Mouse (Mus musculus) forebrain, embryonic 16.5 days (tissue): ENCODE measurements at regions not wholly inside any gene's neighbourhood (a gene's known extent, or its start where the extent isn't known, plus 50 kb on each side); places are given as distances from the start of the nearest gene placed in this dataset.
A peak's percentile ranks its signal among the peaks of the same experiment; 100 is the strongest.

Experiments used
- ATAC-seq: fragments of 200-750 bp; cut with Nextera tagmentation; 2 replicates; pipeline ENCODE4 v1.8.0; 2017; ENCODE audit warnings: mild to moderate bottlenecking, moderate library complexity
- H3K27ac ChIP-seq: fragments of 300-500 bp; sonication (generic); 2 replicates; pipeline ENCODE4 v1.5.1; 2014; ENCODE audit warnings: low read length, control low read depth
- H3K27me3 ChIP-seq: fragments of 300-500 bp; sonication (generic); replicated peaks from 2 replicates; pipeline ENCODE4 v1.6.1; 2014; ENCODE audit warnings: low read length; ENCODE audit not compliant: control insufficient read depth, insufficient read depth
- H3K36me3 ChIP-seq: fragments of 300-500 bp; sonication (generic); 2 replicates; pipeline ENCODE4 v1.6.1; 2014; ENCODE audit not compliant: control insufficient read depth, insufficient read depth
- H3K4me1 ChIP-seq: fragments of 300-500 bp; sonication (generic); replicated peaks from 2 replicates; pipeline ENCODE4 v1.6.1; 2014; ENCODE audit warnings: low read length; ENCODE audit not compliant: control insufficient read depth, insufficient read depth
- H3K4me2 ChIP-seq: fragments of 300-500 bp; sonication (generic); 2 replicates; pipeline ENCODE4 v1.6.1; 2014; ENCODE audit warnings: mild to moderate bottlenecking, low read length, control low read depth
- H3K4me3 ChIP-seq: fragments of 300-500 bp; sonication (generic); replicated peaks from 2 replicates; pipeline ENCODE4 v1.5.1; 2014; ENCODE audit warnings: mild to moderate bottlenecking, low read length, control low read depth
- H3K9ac ChIP-seq: fragments of 300-500 bp; sonication (generic); replicated peaks from 2 replicates; pipeline ENCODE4 v1.6.1; 2014; ENCODE audit warnings: low read depth, low read length, control low read depth
- H3K9me3 ChIP-seq: fragments of 300-500 bp; sonication (generic); 2 replicates; pipeline ENCODE4 v1.6.1; 2016; ENCODE audit warnings: low read length; ENCODE audit not compliant: control insufficient read depth
- WGBS: fragments of 180-500 bp; shearing (Covaris S2); extraction: QIAGEN DNeasy Blood & Tissue Kit; methylation state at CpG from one replicate; pipeline ENCODE4 v1.1.7; 2014; 5-methylcytosine and 5-hydroxymethylcytosine counted together

GRCm38 (mm10) chr19:15614648-15615561, 332.2 kb downstream of the Psat1 start:
- H3K4me2 ChIP-seq, result peak overlapping the region; percentile 5
- H3K9ac ChIP-seq, result no peak overlapping the region
- 12% methylated on average over 19 of the region's 19 CpGs for WGBS
- no peaks in the 10 kb centered on the region for H3K9me3 ChIP-seq
- H3K36me3 ChIP-seq, result no peaks in the 10 kb centered on the region
- 0 out of 2 replicates have a peak, but pooled peaks cover 4% of the 10 kb centered on the region for H3K27me3 ChIP-seq
- no peak overlapping the region for H3K4me3 ChIP-seq
- peak overlapping the region; percentile 3; the same call in 1 of the 2 replicates for H3K27ac ChIP-seq
- peak; percentile 89 for ATAC-seq
- H3K4me1 ChIP-seq, result peaks cover 17% of the 10 kb centered on the region

- Histone ChIP-seq H3K9me3 (no peaks in the 10 kb centered on the region), H3K27ac (no peak overlapping the region), H3K4me1 (peaks cover 12% of the 10 kb centered on the region), H3K27me3 (0 out of 2 replicates have a peak, but pooled peaks cover 4% of the 10 kb centered on the region), H3K36me3 (no peaks in the 10 kb centered on the region), H3K4me3 (no peak overlapping the region), H3K4me2 (no peak overlapping the region), H3K9ac (no peak overlapping the region)
- no peak for ATAC-seq
- WGBS, result 57% methylated on average over 13 of the region's 13 CpGs
These were observed 335.9 kb downstream of the Psat1 start for GRCm38 (mm10) chr19:15611137-15611758.

GRCm38 (mm10) chr19:15606440-15606839, 340.7 kb downstream of the Psat1 start:
- Histone ChIP-seq H3K9me3 (no peaks in the 10 kb centered on the region), H3K27ac (no peak overlapping the region), H3K4me1 (no peaks in the 10 kb centered on the region), H3K4me2 (no peak overlapping the region), H3K27me3 (no peaks in the 10 kb centered on the region), H3K36me3 (no peaks in the 10 kb centered on the region), H3K9ac (no peak overlapping the region), H3K4me3 (no peak overlapping the region)
- ATAC-seq, result no peak
- 85% methylated on average over 4 of the region's 4 CpGs for WGBS

- Histone ChIP-seq H3K27me3 (no peaks in the 10 kb centered on the region), H3K36me3 (no peaks in the 10 kb centered on the region), H3K9me3 (no peaks in the 10 kb centered on the region), H3K27ac (no peak overlapping the region), H3K4me3 (no peak overlapping the region), H3K4me2 (no peak overlapping the region), H3K4me1 (no peaks in the 10 kb centered on the region), H3K9ac (no peak overlapping the region)
- ATAC-seq, result no peak
- WGBS, result 75% methylated on average over 2 of the region's 2 CpGs
These were observed 354.3 kb downstream of the Psat1 start for GRCm38 (mm10) chr19:15592821-15593220.

DNA sequence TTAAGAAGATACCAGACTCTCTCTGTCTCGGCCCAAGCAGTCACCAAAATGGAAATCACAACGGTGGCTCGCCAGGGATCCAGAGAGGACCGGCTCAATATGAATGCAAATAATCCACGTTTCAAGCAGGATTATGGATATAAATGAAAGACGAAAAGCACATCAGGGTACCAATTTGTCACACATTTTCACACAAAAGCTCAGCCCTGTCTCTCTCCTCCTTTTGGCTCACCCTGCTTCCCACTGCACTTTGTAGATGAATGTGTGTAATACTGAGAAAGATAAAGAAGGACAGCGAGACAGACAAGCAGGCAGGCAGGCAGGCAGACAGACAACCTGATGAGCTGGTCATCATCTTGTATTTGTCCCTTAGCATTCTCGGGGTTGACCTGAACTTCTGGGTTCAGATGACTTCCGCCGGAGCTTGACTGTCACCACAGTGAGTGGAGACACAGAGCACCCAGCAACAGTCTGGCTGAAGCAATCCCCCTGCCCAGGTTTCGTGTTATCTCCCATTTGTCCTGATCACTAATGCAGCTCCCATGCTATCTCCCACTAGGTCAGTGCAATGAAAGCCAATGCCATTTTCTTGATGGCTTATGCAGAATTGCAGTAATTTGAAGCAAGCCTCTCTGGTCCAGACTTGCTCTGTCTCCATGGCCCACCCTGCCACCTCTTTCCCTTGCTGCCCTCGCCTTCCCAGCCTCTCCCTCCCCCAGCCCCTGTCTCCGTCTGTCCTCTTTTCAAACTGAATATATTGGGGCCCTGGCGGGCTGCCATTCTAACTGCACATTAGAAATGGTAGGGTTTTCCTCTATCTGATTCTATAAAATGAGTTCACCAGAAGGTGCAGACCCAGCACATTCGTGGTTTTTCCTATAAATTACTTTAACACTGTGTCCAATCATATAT, 363.1 kb downstream of the Psat1 start:
- no peak overlapping the region for H3K27ac ChIP-seq
- WGBS, result 52% methylated on average over 15 of the region's 15 CpGs
- ATAC-seq, result no peak
- H3K9ac ChIP-seq, result no peak overlapping the region
- H3K4me1 ChIP-seq, result peaks cover 8% of the 10 kb centered on the region
- no peak overlapping the region for H3K4me3 ChIP-seq
- H3K27me3 ChIP-seq, result no peaks in the 10 kb centered on the region
- no peaks in the 10 kb centered on the region for H3K36me3 ChIP-seq
- no peak overlapping the region for H3K4me2 ChIP-seq
- H3K9me3 ChIP-seq, result peaks cover 2% of the 10 kb centered on the region; the same call in 1 of the 2 replicates

DNA sequence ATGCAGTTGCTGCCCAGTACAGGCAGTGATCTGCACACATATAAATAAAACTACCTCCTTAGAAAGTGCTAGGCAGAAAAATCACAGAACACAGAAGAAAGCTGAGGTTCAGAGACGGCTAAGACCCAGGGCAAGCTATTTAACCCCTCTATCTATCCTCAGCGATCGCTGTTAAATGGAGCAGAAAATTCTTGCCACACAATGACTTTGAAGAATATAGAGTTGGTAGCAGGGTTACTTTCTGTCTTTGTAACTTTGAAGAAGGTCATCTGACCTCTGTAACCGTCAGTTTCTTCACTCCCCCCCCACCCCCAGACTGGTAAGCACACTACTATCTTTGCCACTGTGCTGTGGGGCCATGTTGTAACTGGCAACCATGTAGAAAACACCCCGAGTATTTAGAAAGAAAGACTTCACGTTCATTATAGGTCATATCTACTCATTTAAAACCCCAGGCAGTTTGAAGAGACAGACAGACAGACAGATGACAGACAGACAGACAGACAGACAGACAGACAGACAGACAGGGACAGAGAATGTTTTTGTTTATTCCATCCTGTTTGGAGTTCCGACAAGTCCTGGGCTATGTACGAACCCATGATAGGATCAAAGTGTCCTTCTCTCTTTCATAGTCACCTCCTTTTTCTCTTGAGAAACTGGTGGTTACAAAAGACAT, 363.9 kb downstream of the Psat1 start:
- H3K4me2 ChIP-seq, result no peak overlapping the region
- H3K4me3 ChIP-seq, result no peak overlapping the region
- H3K9me3 ChIP-seq, result peaks cover 2% of the 10 kb centered on the region; the same call in 1 of the 2 replicates
- no peaks in the 10 kb centered on the region for H3K36me3 ChIP-seq
- H3K27ac ChIP-seq, result no peak overlapping the region
- peaks cover 8% of the 10 kb centered on the region for H3K4me1 ChIP-seq
- no peak for ATAC-seq
- no peaks in the 10 kb centered on the region for H3K27me3 ChIP-seq
- no peak overlapping the region for H3K9ac ChIP-seq
- 55% methylated on average over 8 of the region's 8 CpGs for WGBS

DNA sequence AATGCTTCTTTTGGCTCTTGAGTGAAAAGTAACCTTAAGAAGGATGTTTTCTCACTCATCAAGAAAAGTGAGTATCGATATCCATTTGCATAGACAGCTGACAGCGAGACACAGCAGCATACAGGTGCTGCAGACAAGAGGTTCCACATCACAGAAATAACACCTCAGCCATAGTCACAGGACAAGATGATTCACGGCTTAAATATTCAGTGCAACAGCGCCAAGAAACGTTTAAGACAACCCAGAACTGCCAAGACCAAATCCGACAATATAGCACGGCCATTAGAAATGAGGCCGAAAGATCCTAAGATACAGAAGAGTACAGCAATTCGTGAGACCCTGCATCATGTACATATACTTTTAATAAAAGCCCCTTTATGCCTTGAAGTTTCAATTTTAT, 375.9 kb downstream of the Psat1 start:
- Histone ChIP-seq H3K27ac (no peak overlapping the region), H3K4me2 (no peak overlapping the region), H3K36me3 (no peaks in the 10 kb centered on the region), H3K9ac (no peak overlapping the region), H3K27me3 (no peaks in the 10 kb centered on the region), H3K4me1 (no peaks in the 10 kb centered on the region), H3K4me3 (no peak overlapping the region), H3K9me3 (no peaks in the 10 kb centered on the region)
- WGBS, result 87% methylated on average over 9 of the region's 9 CpGs
- no peak for ATAC-seq

GRCm38 (mm10) chr19:15561511-15561910, 385.6 kb downstream of the Psat1 start:
- H3K9ac ChIP-seq, result no peak overlapping the region
- WGBS, result 81% methylated on average over 5 of the region's 5 CpGs
- no peak overlapping the region for H3K4me3 ChIP-seq
- no peaks in the 10 kb centered on the region for H3K9me3 ChIP-seq
- H3K4me2 ChIP-seq, result no peak overlapping the region
- no peak overlapping the region for H3K27ac ChIP-seq
- H3K27me3 ChIP-seq, result no peaks in the 10 kb centered on the region
- no peaks in the 10 kb centered on the region for H3K4me1 ChIP-seq
- no peak for ATAC-seq
- H3K36me3 ChIP-seq, result no peaks in the 10 kb centered on the region
